18 mouse cellular contexts compared by ENCODE assay signal in genomic region chr13:100607756-100608155, GRCm38 (mm10). TPM values are rescaled to one million over a fixed set of nuclear protein-coding genes. Genes with fewer than 3 reads are reported as not detected.
DNase-seq lines count a peak whose midpoint lies in the region; ATAC-seq and TF ChIP-seq lines count a peak whose summit lies in the region.
"Had no signal": no experiment of that assay in that cellular context is flagged by ENCODE, and none has a peak within 500 bp of the region (broad histone marks: within the 10 kb centered on the region; RNA-seq: fewer than 3 reads in every experiment).

No protein-coding gene starts in this region.

- no peak for ATAC-seq in lung, embryonic 14.5 days (ENCODE audit: insufficient read depth)
- ATAC-seq: midbrain, embryonic 15.5 days had no signal

- intact Hi-C loops in heart, postnatal 10 days (cut with DNase I) = no loop called here

- no peak for TF ChIP-seq POLR2A in MEL (IDR thresholded peaks at IDR 0.05; ENCODE audit: control insufficient read depth in 1 of 2, insufficient read depth in 1 of 2, low read depth in 1 of 2, low read length in 2 of 2, poor library complexity in 1 of 2)

- H3K4me2 ChIP-seq in lung, embryonic 14.5 days = no peak overlapping the region
- H3K4me2 ChIP-seq: embryonic facial prominence, embryonic 13.5 days; heart, embryonic 13.5 days; hindbrain, embryonic 12.5 days; midbrain, embryonic 15.5 days; neural tube, embryonic 12.5 days had no signal

- peak; percentile 67 for DNase-seq in heart, embryonic 10.5 days (ENCODE audit: low spot score)
- no peak for DNase-seq in heart, postnatal 10 days
- DNase-seq in lung, embryonic 14.5 days = no peak
- no peak for DNase-seq in lung, adult 18-20 months
- peak; percentile 41 for DNase-seq in MEL (ENCODE audit: low read depth, low spot score)
- peak; percentile 29 for DNase-seq in limb, embryonic 10.5 days (ENCODE audit: low spot score)
- no peak for DNase-seq in cerebellum, adult 11-12 months
- DNase-seq in yolk sac, embryonic 10.5 days (ENCODE audit: low spot score) = no peak
- DNase-seq: cerebellum, postnatal 10 days; gastrocnemius, postnatal 14 days; kidney, adult 9 months; layer of hippocampus, adult 9-11 months; thymus, postnatal 14 days had no signal

- TF ChIP-seq EP300 in MEL (IDR thresholded peaks at IDR 0.05; ENCODE audit: low read depth in 1 of 2, low read length in 2 of 2) = no peak

- TF ChIP-seq RAD21 in MEL (IDR thresholded peaks at IDR 0.05; ENCODE audit: low read depth, low read length) = peak; percentile 20

- peaks cover 7% of the 10 kb centered on the region for H3K36me3 ChIP-seq in heart, embryonic 10.5 days
- H3K36me3 ChIP-seq in lung, embryonic 14.5 days (ENCODE audit: insufficient read depth) = peaks cover 8% of the 10 kb centered on the region; the same call in 1 of the 2 replicates
- H3K36me3 ChIP-seq in MEL (ENCODE audit: control insufficient read depth in 1 of 2, insufficient read depth in 2 of 2, low read length in 2 of 2) = no peaks in the 10 kb centered on the region
- peaks cover 2% of the 10 kb centered on the region; the same call in 1 of the 2 replicates for H3K36me3 ChIP-seq in limb, embryonic 10.5 days
- H3K36me3 ChIP-seq: midbrain, embryonic 15.5 days; neural tube, embryonic 12.5 days had no signal

- H3K79me2 ChIP-seq in MEL (ENCODE audit: control insufficient read depth, insufficient read depth, low read length, poor library complexity) = no peaks in the 10 kb centered on the region

- no peaks in the 10 kb centered on the region for H3K4me1 ChIP-seq in heart, embryonic 10.5 days
- H3K4me1 ChIP-seq in lung, embryonic 14.5 days (ENCODE audit: insufficient read depth) = no peaks in the 10 kb centered on the region
- H3K4me1 ChIP-seq in MEL (ENCODE audit: control insufficient read depth in 1 of 2, insufficient read depth in 2 of 2, low read length in 2 of 2) = no peaks in the 10 kb centered on the region
- H3K4me1 ChIP-seq in limb, embryonic 10.5 days = no peaks in the 10 kb centered on the region
- H3K4me1 ChIP-seq: embryonic facial prominence, embryonic 13.5 days; heart, embryonic 13.5 days; hindbrain, embryonic 12.5 days; midbrain, embryonic 15.5 days; neural tube, embryonic 12.5 days had no signal

- no peak overlapping the region for H3K4me3 ChIP-seq in heart, embryonic 10.5 days
- H3K4me3 ChIP-seq in lung, embryonic 14.5 days (ENCODE audit: low read depth, low read length) = no peak overlapping the region
- no peak overlapping the region for H3K4me3 ChIP-seq in MEL (ENCODE audit: control insufficient read depth in 1 of 2, insufficient read depth in 1 of 2, low read depth in 2 of 2, low read length in 2 of 2)
- no peak overlapping the region for H3K4me3 ChIP-seq in limb, embryonic 10.5 days
- H3K4me3 ChIP-seq: embryonic facial prominence, embryonic 13.5 days; heart, embryonic 13.5 days; hindbrain, embryonic 12.5 days; midbrain, embryonic 15.5 days; neural tube, embryonic 12.5 days had no signal

- H3K27me3 ChIP-seq in heart, embryonic 10.5 days (ENCODE audit: insufficient read depth, poor library complexity, severe bottlenecking) = no peaks in the 10 kb centered on the region
- H3K27me3 ChIP-seq in lung, embryonic 14.5 days (ENCODE audit: insufficient read depth, low read length) = no peaks in the 10 kb centered on the region
- no peaks in the 10 kb centered on the region for H3K27me3 ChIP-seq in MEL (ENCODE audit: control insufficient read depth in 1 of 2, insufficient read depth in 2 of 2, low read length in 2 of 2)
- H3K27me3 ChIP-seq in limb, embryonic 10.5 days (ENCODE audit: low read depth, poor library complexity, severe bottlenecking) = no peaks in the 10 kb centered on the region
- H3K27me3 ChIP-seq: embryonic facial prominence, embryonic 13.5 days; heart, embryonic 13.5 days; hindbrain, embryonic 12.5 days; midbrain, embryonic 15.5 days; neural tube, embryonic 12.5 days had no signal

- no peak overlapping the region for H3K9ac ChIP-seq in lung, embryonic 14.5 days
- H3K9ac ChIP-seq in MEL (ENCODE audit: control insufficient read depth, low read depth, low read length, poor library complexity, severe bottlenecking) = no peak overlapping the region
- H3K9ac ChIP-seq: embryonic facial prominence, embryonic 13.5 days; heart, embryonic 13.5 days; hindbrain, embryonic 12.5 days; midbrain, embryonic 15.5 days; neural tube, embryonic 12.5 days had no signal

- no peak overlapping the region for H3K27ac ChIP-seq in heart, embryonic 10.5 days
- H3K27ac ChIP-seq in lung, embryonic 14.5 days (ENCODE audit: low read depth) = no peak overlapping the region
- no peak overlapping the region for H3K27ac ChIP-seq in MEL (ENCODE audit: control insufficient read depth, low read depth, low read length)
- H3K27ac ChIP-seq in limb, embryonic 10.5 days = no peak overlapping the region
- H3K27ac ChIP-seq: embryonic facial prominence, embryonic 13.5 days; heart, embryonic 13.5 days; hindbrain, embryonic 12.5 days; midbrain, embryonic 15.5 days; neural tube, embryonic 12.5 days had no signal

- 0 out of 2 replicates have a peak, but pooled peaks cover 2% of the 10 kb centered on the region for H3K9me3 ChIP-seq in heart, embryonic 10.5 days
- H3K9me3 ChIP-seq in lung, embryonic 14.5 days (ENCODE audit: low read depth, low read length) = no peaks in the 10 kb centered on the region
- no peaks in the 10 kb centered on the region for H3K9me3 ChIP-seq in MEL (replicated peaks; ENCODE audit: insufficient read depth, low read length)
- no peaks in the 10 kb centered on the region for H3K9me3 ChIP-seq in limb, embryonic 10.5 days (replicated peaks)
- H3K9me3 ChIP-seq: midbrain, embryonic 15.5 days had no signal

- WGBS in heart, embryonic 10.5 days = 84% methylated on average over 8 of the region's 8 CpGs
- WGBS in lung, embryonic 14.5 days = 86% methylated on average over 8 of the region's 8 CpGs
- WGBS in limb, embryonic 10.5 days = 88% methylated on average over 8 of the region's 8 CpGs

- peak; percentile 36; the same call in 1 of the 2 replicates for TF ChIP-seq CTCF in lung, embryonic 14.5 days (IDR thresholded peaks at IDR 0.05; ENCODE audit: low read depth)
- TF ChIP-seq CTCF in MEL (IDR thresholded peaks at IDR 0.05 in 2 of 3, conservative IDR thresholded peaks at IDR 0.05 in 1 of 3; ENCODE audit: control insufficient read depth in 1 of 3, insufficient read depth in 1 of 3, low read depth in 2 of 3, low read length in 3 of 3, poor library complexity in 1 of 3, severe bottlenecking in 1 of 3) = peak; percentile 41 to 52 (median 43)

TF ChIP-seq in MEL, 35 proteins besides CTCF, POLR2A, EP300 and RAD21:
- TF ChIP-seq POLR2AphosphoS2 (IDR thresholded peaks at IDR 0.05; ENCODE audit: low read length) = no peak
- peak; percentile 37; the same call in 1 of the 2 replicates for TF ChIP-seq SMC3 (IDR thresholded peaks at IDR 0.05; ENCODE audit: low read depth, low read length)

RNA-seq across cellular contexts. Expression of gene Marveld2, which starts 9.0 kb away (rescaled TPM):
- polyA plus RNA-seq in heart, embryonic 10.5 days (2016; fragmentation: Nextera tagmentation; extraction: Ambion mirVana) = 3.7 and 5.3 TPM in 2 replicates
- total RNA-seq in heart, postnatal 10 days (2021) = 1 to 10 TPM; 1.1 to 1.4 TPM
- polyA plus RNA-seq in lung, embryonic 14.5 days (2014; fragmentation: Nextera tagmentation; extraction: Ambion mirVana) = 11.8 and 12.7 TPM in 2 replicates
- not detected in 2 replicates for total RNA-seq in MEL (2012; rRNA removed)
- polyA plus RNA-seq in MEL (2012; ENCODE audit: insufficient read depth in 1 of 2, insufficient read length in 2 of 2, low read depth in 1 of 2, low replicate concordance in 2 of 2, missing spikeins in 1 of 2) = not detected
- 3.0 and 3.5 TPM in 2 replicates for polyA plus RNA-seq in limb, embryonic 10.5 days (2016; fragmentation: Nextera tagmentation; extraction: Ambion mirVana)

RNA-seq across cellular contexts. Expression of gene Ak6, which starts 43.0 kb away (rescaled TPM):
- polyA plus RNA-seq in heart, embryonic 10.5 days (2016; fragmentation: Nextera tagmentation; extraction: Ambion mirVana) = 271 and 304 TPM in 2 replicates
- total RNA-seq in heart, postnatal 10 days (2021) = 10 to 100 TPM; 77.7 to 78.5 TPM
- polyA plus RNA-seq in lung, embryonic 14.5 days (2014; fragmentation: Nextera tagmentation; extraction: Ambion mirVana) = 300 TPM in 2 replicates
- 234 and 247 TPM in 2 replicates for total RNA-seq in MEL (2012; rRNA removed)
- polyA plus RNA-seq in MEL (2012; ENCODE audit: insufficient read depth in 1 of 2, insufficient read length in 2 of 2, low read depth in 1 of 2, low replicate concordance in 2 of 2, missing spikeins in 1 of 2) = 100 to 1,000 TPM; 199 to 216 TPM
- polyA plus RNA-seq in limb, embryonic 10.5 days (2016; fragmentation: Nextera tagmentation; extraction: Ambion mirVana) = 361 and 370 TPM in 2 replicates

RNA-seq across cellular contexts. Expression of gene Rad17, which starts 43.1 kb away (rescaled TPM):
- polyA plus RNA-seq in heart, embryonic 10.5 days (2016; fragmentation: Nextera tagmentation; extraction: Ambion mirVana) = 24.1 and 25.6 TPM in 2 replicates
- total RNA-seq in heart, postnatal 10 days (2021) = 10 to 100 TPM; 19.9 to 20.2 TPM
- 22.8 and 23.9 TPM in 2 replicates for polyA plus RNA-seq in lung, embryonic 14.5 days (2014; fragmentation: Nextera tagmentation; extraction: Ambion mirVana)
- total RNA-seq in MEL (2012; rRNA removed) = 29.4 and 31.2 TPM in 2 replicates
- 10 to 100 TPM in 1 of 2 experiments, not detected in 1; 21.7 TPM for polyA plus RNA-seq in MEL (2012; ENCODE audit: insufficient read depth in 1 of 2, insufficient read length in 2 of 2, low read depth in 1 of 2, low replicate concordance in 2 of 2, missing spikeins in 1 of 2)
- polyA plus RNA-seq in limb, embryonic 10.5 days (2016; fragmentation: Nextera tagmentation; extraction: Ambion mirVana) = 23.8 and 25.8 TPM in 2 replicates

RNA-seq across cellular contexts. Expression of gene Taf9, which starts 43.6 kb away (rescaled TPM):
- 12.4 and 12.8 TPM in 2 replicates for polyA plus RNA-seq in heart, embryonic 10.5 days (2016; fragmentation: Nextera tagmentation; extraction: Ambion mirVana)
- total RNA-seq in heart, postnatal 10 days (2021) = 10 to 100 TPM; 14.7 to 16.8 TPM
- 11.0 and 16.4 TPM in 2 replicates for polyA plus RNA-seq in lung, embryonic 14.5 days (2014; fragmentation: Nextera tagmentation; extraction: Ambion mirVana)
- 19.8 and 23.7 TPM in 2 replicates for total RNA-seq in MEL (2012; rRNA removed)
- polyA plus RNA-seq in MEL (2012; ENCODE audit: insufficient read depth in 1 of 2, insufficient read length in 2 of 2, low read depth in 1 of 2, low replicate concordance in 2 of 2, missing spikeins in 1 of 2) = 10 to 100 TPM in 1 of 2 experiments, not detected in 1; 38.5 TPM
- polyA plus RNA-seq in limb, embryonic 10.5 days (2016; fragmentation: Nextera tagmentation; extraction: Ambion mirVana) = 21.4 and 23.0 TPM in 2 replicates

RNA-seq across cellular contexts. Expression of gene Ocln, which starts 55.2 kb away (rescaled TPM):
- polyA plus RNA-seq in heart, embryonic 10.5 days (2016; fragmentation: Nextera tagmentation; extraction: Ambion mirVana) = 1.7 and 4.8 TPM in 2 replicates
- total RNA-seq in heart, postnatal 10 days (2021) = 1 to 10 TPM in 1 of 2 experiments, under 1 TPM in 1; 0.94 to 1.2 TPM
- polyA plus RNA-seq in lung, embryonic 14.5 days (2014; fragmentation: Nextera tagmentation; extraction: Ambion mirVana) = 28.9 and 30.0 TPM in 2 replicates
- 0.23 and 0.31 TPM in 2 replicates for total RNA-seq in MEL (2012; rRNA removed)
- under 1 TPM in 1 of 2 experiments, not detected in 1; 0.58 TPM for polyA plus RNA-seq in MEL (2012; ENCODE audit: insufficient read depth in 1 of 2, insufficient read length in 2 of 2, low read depth in 1 of 2, low replicate concordance in 2 of 2, missing spikeins in 1 of 2)
- 1.3 and 1.8 TPM in 2 replicates for polyA plus RNA-seq in limb, embryonic 10.5 days (2016; fragmentation: Nextera tagmentation; extraction: Ambion mirVana)

Comparison
In these comparisons a context has a peak if more than half of its experiments do, and no peak if none do; other contexts are left out.
1. DNase-seq: peak in heart, embryonic 10.5 days (single experiment), MEL (single experiment) and limb, embryonic 10.5 days (single experiment); none in heart, postnatal 10 days (0 of 2), lung, embryonic 14.5 days (single experiment), lung, adult 18-20 months (0 of 2), cerebellum, adult 11-12 months (single experiment) and yolk sac, embryonic 10.5 days (single experiment).